Mouse (Mus musculus) hindlimb bud, embryonic 11.5 days (tissue): Measurements from ENCODE around the gene Ccser2.
A peak's percentile ranks its signal among the peaks of the same experiment; 100 is the strongest.
"Not testable (repeated sequence)": the region's sequence is repeated elsewhere in the genome, so short reads cannot be mapped to it uniquely, and the experiment has no call there.

Experiments
- DNase-seq: peaks from one replicate; pipeline ENCODE4 v3.0.0-alpha.2; 2012; ENCODE audit warnings: low read depth, low spot score; ENCODE audit errors: extremely low spot score

The Ccser2 gene

GRCm38 (mm10) chr14:36968628-36969147 is at the start of gene Ccser2:
Gene Ccser2, minus strand, starts transcription at chr14:36968777.
- peak; percentile 73 for DNase-seq

- DNase-seq: peak; percentile 12
These were observed 47.3 kb upstream of the Ccser2 start for GRCm38 (mm10) chr14:37015894-37016293.

GRCm38 (mm10) chr14:37013644-37014043 is 45.1 kb upstream of the Ccser2 start:
- DNase-seq: no peak

GRCm38 (mm10) chr14:37009686-37010085 is 41.1 kb upstream of the Ccser2 start:
- no peak for DNase-seq

GRCm38 (mm10) chr14:37006489-37006888 is 37.9 kb upstream of the Ccser2 start:
- no peak for DNase-seq

- DNase-seq: no peak
These were observed 37.3 kb upstream of the Ccser2 start for GRCm38 (mm10) chr14:37005865-37006264.

- no peak for DNase-seq
These were observed 35.0 kb upstream of the Ccser2 start for GRCm38 (mm10) chr14:37003431-37004095.

- DNase-seq: no peak
These were observed 34.3 kb upstream of the Ccser2 start for GRCm38 (mm10) chr14:37002852-37003251.

GRCm38 (mm10) chr14:37000780-37001179 is 32.2 kb upstream of the Ccser2 start:
- DNase-seq: not testable (repeated sequence)

GRCm38 (mm10) chr14:36989784-36990183 is 21.2 kb upstream of the Ccser2 start:
- no peak for DNase-seq

GRCm38 (mm10) chr14:36985693-36986092 is 17.1 kb upstream of the Ccser2 start:
- DNase-seq: no peak

GRCm38 (mm10) chr14:36975019-36975418 is 6.4 kb upstream of the Ccser2 start:
- DNase-seq: no peak

GRCm38 (mm10) chr14:36971211-36971610 is 2.6 kb upstream of the Ccser2 start:
- no peak for DNase-seq

- no peak for DNase-seq
These were observed 1.4 kb upstream of the Ccser2 start for GRCm38 (mm10) chr14:36969861-36970420.

GRCm38 (mm10) chr14:36968076-36968627 is 425 bp downstream of the Ccser2 start:
- no peak for DNase-seq

- no peak for DNase-seq
These were observed 3.2 kb downstream of the Ccser2 start for GRCm38 (mm10) chr14:36965421-36965820.

- DNase-seq: no peak
These were observed 6.1 kb downstream of the Ccser2 start for GRCm38 (mm10) chr14:36962477-36962876.

- DNase-seq: no peak
These were observed 10.9 kb downstream of the Ccser2 start for GRCm38 (mm10) chr14:36957719-36958118.

GRCm38 (mm10) chr14:36957261-36957660 is 11.3 kb downstream of the Ccser2 start:
- DNase-seq: no peak

GRCm38 (mm10) chr14:36956717-36957116 is 11.9 kb downstream of the Ccser2 start:
- DNase-seq: no peak

GRCm38 (mm10) chr14:36952687-36953426 is 15.7 kb downstream of the Ccser2 start:
- DNase-seq: no peak

GRCm38 (mm10) chr14:36952142-36952541 is 16.4 kb downstream of the Ccser2 start:
- no peak for DNase-seq
